Mouse (Mus musculus): ENCODE data around the gene Cenpa. TPM values are rescaled to one million over a fixed set of nuclear protein-coding genes. Genes with fewer than 3 reads are reported as not detected.
"Not testable (repeated sequence)": the region's sequence is repeated elsewhere in the genome, so short reads cannot be mapped to it uniquely, and the experiment has no call there.

The Cenpa gene
- polyA plus RNA-seq, 1 experiment from 2014 or later = 265 TPM

- 41% methylated on average over 3 of the region's 3 CpGs for WGBS (ENCODE audit: insufficient replicate concordance)
- no peak overlapping the region for H3K4me3 ChIP-seq
- H3K4me1 ChIP-seq = no peaks in the 10 kb centered on the region
- H3K9me3 ChIP-seq (replicated peaks) = no peaks in the 10 kb centered on the region
- ATAC-seq = no peak
- H3K4me2 ChIP-seq = no peak overlapping the region
- H3K9ac ChIP-seq = no peak overlapping the region
- no peaks in the 10 kb centered on the region for H3K27me3 ChIP-seq (replicated peaks)
- H3K27ac ChIP-seq = no peak overlapping the region
- H3K36me3 ChIP-seq = no peaks in the 10 kb centered on the region
Measured at GRCm38 (mm10) chr5:30686781-30687180, 20.2 kb downstream of the Cenpa start.

GRCm38 (mm10) chr5:30700361-30701000 is 33.9 kb downstream of the Cenpa start:
- no peak overlapping the region for H3K27ac ChIP-seq
- no peak overlapping the region for H3K9ac ChIP-seq
- WGBS (ENCODE audit: insufficient replicate concordance) = 42% methylated on average over 8 of the region's 8 CpGs
- H3K36me3 ChIP-seq = no peaks in the 10 kb centered on the region
- no peaks in the 10 kb centered on the region for H3K9me3 ChIP-seq (replicated peaks)
- no peak overlapping the region for H3K4me3 ChIP-seq
- peaks cover 16% of the 10 kb centered on the region for H3K27me3 ChIP-seq (replicated peaks)
- no peak overlapping the region for H3K4me2 ChIP-seq
- peak; percentile 42; the same call in 1 of the 2 replicates for ATAC-seq
- H3K4me1 ChIP-seq = peaks cover 14% of the 10 kb centered on the region

DNA sequence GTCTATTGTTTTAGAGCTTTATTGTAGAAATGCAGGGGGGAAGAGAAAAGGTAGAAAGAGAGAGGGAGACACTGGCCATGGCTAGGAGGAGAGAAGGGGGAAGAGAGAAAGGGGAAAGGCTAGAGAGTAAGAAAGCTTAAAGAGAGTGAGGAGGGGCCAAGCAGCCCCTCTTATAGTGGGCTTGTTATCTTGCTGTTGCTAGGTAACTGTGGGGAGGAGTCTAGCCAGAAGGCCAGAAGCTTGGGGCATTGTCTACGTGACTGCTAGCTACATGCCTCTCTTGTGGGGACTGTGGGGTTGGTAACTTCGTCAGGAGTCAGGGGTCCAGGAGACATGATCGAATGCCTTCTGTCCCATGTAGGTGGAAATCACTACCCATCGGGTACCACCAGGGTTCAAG is 34.8 kb downstream of the Cenpa start:
- H3K9me3 ChIP-seq (replicated peaks); H3K4me2 ChIP-seq; H3K9ac ChIP-seq; ATAC-seq; H3K27ac ChIP-seq; H3K36me3 ChIP-seq; H3K4me3 ChIP-seq: not testable (repeated sequence)
- peaks cover 14% of the 10 kb centered on the region for H3K4me1 ChIP-seq
- 36% methylated on average over 4 of the region's 4 CpGs for WGBS (ENCODE audit: insufficient replicate concordance)
- H3K27me3 ChIP-seq (replicated peaks) = peaks cover 19% of the 10 kb centered on the region

DNA sequence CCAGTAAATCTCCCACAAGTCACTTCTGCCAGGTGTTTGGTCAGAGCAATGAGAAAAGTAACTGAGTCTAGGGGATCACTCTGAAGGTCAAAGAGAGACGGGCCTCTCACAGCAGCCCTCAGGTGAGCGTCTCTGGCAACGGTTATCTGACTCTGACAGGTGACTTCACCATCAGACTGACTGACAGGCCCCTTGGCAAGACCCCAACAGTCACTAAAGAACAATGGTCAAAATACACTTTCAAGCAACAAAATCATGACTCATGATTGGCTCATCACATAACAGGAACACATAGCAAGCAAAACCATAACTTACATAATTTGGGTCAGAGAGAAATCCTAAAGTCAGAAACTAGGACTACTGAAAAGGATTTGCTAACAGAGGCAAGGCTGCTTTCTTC is 35.3 kb downstream of the Cenpa start:
- 54% methylated on average over 3 of the region's 3 CpGs for WGBS (ENCODE audit: insufficient replicate concordance)
- peaks cover 24% of the 10 kb centered on the region for H3K27me3 ChIP-seq (replicated peaks)
- ATAC-seq = no peak
- no peak overlapping the region for H3K9ac ChIP-seq
- H3K4me3 ChIP-seq = no peak overlapping the region
- H3K36me3 ChIP-seq = no peaks in the 10 kb centered on the region
- H3K4me1 ChIP-seq = peaks cover 14% of the 10 kb centered on the region
- H3K27ac ChIP-seq = no peak overlapping the region
- no peak overlapping the region for H3K4me2 ChIP-seq
- H3K9me3 ChIP-seq (replicated peaks) = no peaks in the 10 kb centered on the region

GRCm38 (mm10) chr5:30709744-30710383 is 43.3 kb downstream of the Cenpa start:
- 11% methylated on average over 13 of the region's 13 CpGs for WGBS (ENCODE audit: insufficient replicate concordance)
- Histone ChIP-seq H3K4me3 (no peak overlapping the region), H3K4me1 (peaks cover 30% of the 10 kb centered on the region), H3K27ac (no peak overlapping the region), H3K27me3 (replicated peaks) (peaks cover 94% of the 10 kb centered on the region), H3K9ac (no peak overlapping the region), H3K36me3 (no peaks in the 10 kb centered on the region), H3K4me2 (no peak overlapping the region), H3K9me3 (replicated peaks) (no peaks in the 10 kb centered on the region)
- ATAC-seq = no peak

DNA sequence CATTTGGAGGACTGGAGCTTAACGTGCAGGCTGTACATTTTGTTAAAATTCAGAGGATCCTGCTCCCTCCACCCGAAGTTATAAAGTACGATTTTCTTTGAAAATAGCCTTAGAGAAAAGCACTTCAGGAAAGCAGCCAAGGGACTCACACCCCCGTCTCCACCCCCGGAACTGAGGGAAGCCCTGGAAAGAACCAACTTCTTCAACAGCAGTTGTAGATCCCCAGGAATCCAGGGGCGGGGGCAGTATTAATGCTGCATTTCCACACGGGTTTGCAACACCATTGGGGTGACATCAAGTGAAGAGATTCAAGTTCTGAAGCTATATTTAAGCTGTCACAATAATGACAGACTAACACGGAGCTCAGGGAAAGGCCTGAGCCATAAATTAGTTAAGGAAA is 43.9 kb downstream of the Cenpa start:
- no peak overlapping the region for H3K4me2 ChIP-seq
- no peak overlapping the region for H3K9ac ChIP-seq
- H3K27ac ChIP-seq = no peak overlapping the region
- peaks cover 98% of the 10 kb centered on the region for H3K27me3 ChIP-seq (replicated peaks)
- no peaks in the 10 kb centered on the region for H3K9me3 ChIP-seq (replicated peaks)
- no peaks in the 10 kb centered on the region for H3K36me3 ChIP-seq
- WGBS (ENCODE audit: insufficient replicate concordance) = 20% methylated on average over 8 of the region's 8 CpGs
- no peak for ATAC-seq
- peaks cover 30% of the 10 kb centered on the region for H3K4me1 ChIP-seq
- no peak overlapping the region for H3K4me3 ChIP-seq

- Histone ChIP-seq H3K36me3 (no peaks in the 10 kb centered on the region), H3K4me2 (peak within 1 kb of the TSS; percentile 75), H3K27me3 (replicated peaks) (peaks cover 98% of the 10 kb centered on the region), H3K9me3 (replicated peaks) (no peaks in the 10 kb centered on the region), H3K27ac (no peak within 1 kb of the TSS), H3K9ac (peak within 1 kb of the TSS; percentile 35; the same call in 1 of the 2 replicates), H3K4me1 (peaks cover 30% of the 10 kb centered on the region), H3K4me3 (peak within 1 kb of the TSS; percentile 51)
- WGBS (ENCODE audit: insufficient replicate concordance) = 2% methylated on average over 64 of the region's 71 CpGs
- peak; percentile 78 for ATAC-seq
Measured at GRCm38 (mm10) chr5:30711147-30712001, 44.8 kb downstream of the Cenpa start, which contains the start of gene Dpysl5. TSS of gene Dpysl5 (plus strand) at chr5:30711564.

DNA sequence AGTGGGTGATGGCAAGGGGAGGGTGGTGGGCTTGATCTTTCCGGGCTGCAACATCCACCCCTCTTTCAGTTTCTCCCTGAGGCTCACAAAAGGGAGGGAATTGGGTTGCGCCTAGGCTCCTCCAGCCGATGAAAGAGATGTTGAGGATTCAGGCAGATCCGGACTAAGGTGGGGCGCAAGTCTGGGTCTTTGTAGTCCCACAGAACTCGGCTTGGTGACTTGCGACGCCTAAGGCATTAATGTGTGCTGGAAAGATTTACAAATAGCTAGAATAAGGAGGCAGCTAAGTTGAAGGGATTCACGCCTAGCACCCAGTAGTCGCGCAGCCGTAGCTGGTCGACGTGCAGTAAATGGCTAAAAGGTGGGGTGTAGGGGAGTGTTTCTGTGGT is 45.4 kb downstream of the Cenpa start:
- Histone ChIP-seq H3K4me2 (peak overlapping the region; percentile 75), H3K36me3 (no peaks in the 10 kb centered on the region), H3K9ac (no peak overlapping the region), H3K27me3 (replicated peaks) (peaks cover 97% of the 10 kb centered on the region), H3K4me3 (peak overlapping the region; percentile 51), H3K9me3 (replicated peaks) (no peaks in the 10 kb centered on the region), H3K27ac (no peak overlapping the region), H3K4me1 (peaks cover 30% of the 10 kb centered on the region)
- 3% methylated on average over 14 of the region's 14 CpGs for WGBS (ENCODE audit: insufficient replicate concordance)
- no peak for ATAC-seq

- H3K9me3 ChIP-seq (replicated peaks) = no peaks in the 10 kb centered on the region
- no peaks in the 10 kb centered on the region for H3K36me3 ChIP-seq
- H3K4me1 ChIP-seq = peaks cover 30% of the 10 kb centered on the region
- peaks cover 90% of the 10 kb centered on the region for H3K27me3 ChIP-seq (replicated peaks)
- no peak overlapping the region for H3K27ac ChIP-seq
- no peak for ATAC-seq
- 2% methylated on average over 43 of the region's 43 CpGs for WGBS (ENCODE audit: insufficient replicate concordance)
- H3K9ac ChIP-seq = no peak overlapping the region
- H3K4me2 ChIP-seq = peak overlapping the region; percentile 75
- H3K4me3 ChIP-seq = peak overlapping the region; percentile 51
Measured at GRCm38 (mm10) chr5:30712441-30713298, 46.1 kb downstream of the Cenpa start.

GRCm38 (mm10) chr5:30713299-30713675 is 46.7 kb downstream of the Cenpa start:
- no peaks in the 10 kb centered on the region for H3K36me3 ChIP-seq
- peaks cover 84% of the 10 kb centered on the region for H3K27me3 ChIP-seq (replicated peaks)
- H3K4me3 ChIP-seq = peak overlapping the region; percentile 51
- no peaks in the 10 kb centered on the region for H3K9me3 ChIP-seq (replicated peaks)
- H3K4me1 ChIP-seq = peaks cover 30% of the 10 kb centered on the region
- no peak overlapping the region for H3K9ac ChIP-seq
- peak overlapping the region; percentile 75 for H3K4me2 ChIP-seq
- WGBS (ENCODE audit: insufficient replicate concordance) = 2% methylated on average over 20 of the region's 20 CpGs
- ATAC-seq = no peak
- no peak overlapping the region for H3K27ac ChIP-seq

DNA sequence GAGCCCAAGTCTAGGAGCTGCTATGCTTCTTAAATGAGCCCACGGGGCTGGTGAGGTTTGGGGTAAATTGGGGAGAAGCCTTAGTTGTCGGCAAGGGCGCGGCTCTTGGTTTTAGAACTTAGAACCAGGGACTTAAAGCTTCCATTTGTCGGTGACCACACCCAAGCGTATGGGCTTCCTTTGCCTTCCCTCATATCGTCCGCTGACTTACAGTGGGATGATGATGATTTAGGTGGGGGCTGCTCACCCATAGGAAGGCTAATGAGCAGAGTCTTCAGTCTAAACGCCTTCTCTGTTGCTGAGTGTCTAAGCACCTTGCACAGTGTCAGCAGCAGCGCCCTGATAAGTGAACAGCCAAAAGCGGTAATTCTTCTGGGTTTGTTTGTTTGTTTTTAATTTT is 47.1 kb downstream of the Cenpa start:
- H3K36me3 ChIP-seq = no peaks in the 10 kb centered on the region
- H3K27me3 ChIP-seq (replicated peaks) = peaks cover 80% of the 10 kb centered on the region
- H3K4me1 ChIP-seq = peaks cover 30% of the 10 kb centered on the region
- peak overlapping the region; percentile 51 for H3K4me3 ChIP-seq
- H3K4me2 ChIP-seq = peak overlapping the region; percentile 75
- no peak overlapping the region for H3K27ac ChIP-seq
- H3K9me3 ChIP-seq (replicated peaks) = no peaks in the 10 kb centered on the region
- H3K9ac ChIP-seq = no peak overlapping the region
- no peak for ATAC-seq
- WGBS (ENCODE audit: insufficient replicate concordance) = 18% methylated on average over 11 of the region's 11 CpGs
